Mouse (Mus musculus) heart, embryonic 12.5 days (tissue): Measurements from ENCODE around the gene Washc2. TPM values are rescaled to one million over a fixed set of nuclear protein-coding genes. Genes with fewer than 3 reads are reported as not detected.
"Not testable (repeated sequence)": the region's sequence is repeated elsewhere in the genome, so short reads cannot be mapped to it uniquely, and the experiment has no call there.

Experiments
- ATAC-seq: fragments of 200-750 bp; cut with Nextera tagmentation; 2 replicates; pipeline ENCODE4 v1.8.0; 2017; ENCODE audit warnings: moderate TSS enrichment, moderate library complexity; ENCODE audit not compliant: insufficient number of reproducible peaks, low FRiP score
- H3K27ac ChIP-seq: fragments of 300-500 bp; sonication (generic); 2 replicates; pipeline ENCODE4 v1.5.1; 2016; ENCODE audit warnings: mild to moderate bottlenecking, moderate library complexity; ENCODE audit not compliant: poor library complexity, severe bottlenecking
- H3K27me3 ChIP-seq: fragments of 300-500 bp; sonication (generic); replicated peaks from 2 replicates; pipeline ENCODE4 v1.6.1; 2016; ENCODE audit warnings: mild to moderate bottlenecking, moderate library complexity
- H3K36me3 ChIP-seq: fragments of 300-500 bp; sonication (generic); 2 replicates; pipeline ENCODE4 v1.6.1; 2016; ENCODE audit warnings: mild to moderate bottlenecking, moderate library complexity
- H3K4me1 ChIP-seq: fragments of 300-500 bp; sonication (generic); replicated peaks from 2 replicates; pipeline ENCODE4 v1.6.1; 2016; ENCODE audit warnings: mild to moderate bottlenecking
- H3K4me2 ChIP-seq: fragments of 300-500 bp; sonication (generic); 2 replicates; pipeline ENCODE4 v1.6.1; 2016; ENCODE audit warnings: mild to moderate bottlenecking, moderate library complexity
- H3K4me3 ChIP-seq: fragments of 300-500 bp; sonication (generic); 2 replicates; pipeline ENCODE4 v1.5.1; 2016; ENCODE audit warnings: mild to moderate bottlenecking
- H3K9ac ChIP-seq: fragments of 300-500 bp; sonication (generic); 2 replicates; pipeline ENCODE4 v1.6.1; 2016; ENCODE audit warnings: mild to moderate bottlenecking, moderate library complexity
- H3K9me3 ChIP-seq: fragments of 300-500 bp; sonication (generic); replicated peaks from 2 replicates; pipeline ENCODE4 v1.6.1; 2016; ENCODE audit warnings: mild to moderate bottlenecking, moderate library complexity
- WGBS: fragments of 180-500 bp; shearing (Covaris S2); methylation state at CpG from one replicate; pipeline ENCODE4 v1.1.7; 2016; 5-methylcytosine and 5-hydroxymethylcytosine counted together
- polyA plus RNA-seq: library from polyadenylated mRNA; unstranded; fragments of >200 nt; fragmentation: Nextera tagmentation; extraction: Ambion mirVana; gene quantifications from 2 replicates; pipeline ENCODE4 v1.2.1, GENCODE M21; 2016

Washc2 gene
- 39.6 and 42.1 TPM in 2 replicates for polyA plus RNA-seq

DNA sequence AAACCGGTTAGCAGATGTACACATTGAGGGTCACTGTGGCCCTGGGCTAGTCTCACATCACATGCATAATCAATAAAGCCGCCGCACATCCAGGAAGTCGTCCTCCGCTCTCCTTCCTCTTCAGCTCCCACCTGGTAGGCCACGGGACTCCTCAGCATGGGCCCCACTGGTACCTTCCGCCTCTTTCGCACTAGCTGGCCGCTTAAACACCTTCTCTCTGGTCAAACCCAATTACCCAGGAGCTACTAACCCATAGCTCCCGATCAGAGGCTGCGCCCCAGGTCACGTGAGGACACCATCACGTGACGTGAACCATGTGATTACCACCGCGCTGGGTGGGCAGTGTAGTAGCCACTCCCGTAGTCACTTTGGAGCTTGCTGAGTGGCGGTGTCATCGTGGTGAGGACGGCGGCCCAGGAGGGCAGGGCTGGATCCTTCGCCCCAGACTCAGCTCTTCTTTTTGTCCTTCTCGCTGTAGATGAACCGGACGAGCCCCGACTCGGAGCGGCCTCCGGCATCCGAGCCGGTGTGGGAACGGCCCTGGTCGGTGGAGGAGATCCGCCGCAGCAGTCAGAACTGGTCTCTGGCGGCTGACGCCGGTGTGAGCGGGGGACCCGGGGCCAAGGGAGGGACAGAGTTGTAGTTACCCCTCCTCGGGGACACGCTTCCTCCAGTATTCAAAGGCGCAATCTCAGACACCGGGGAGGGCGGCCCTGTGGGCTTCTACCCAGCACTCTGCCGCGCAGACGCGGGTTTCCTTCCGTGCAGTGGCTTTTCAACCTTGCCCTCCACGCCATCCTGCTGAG lies at the start of gene Washc2:
Gene Washc2 (plus strand): TSS at position 310 of the 806 bp plus-strand sequence.
- Histone ChIP-seq H3K36me3 (peaks cover 25% of the 10 kb centered on the region), H3K4me3 (peak within 1 kb of the TSS; percentile 96), H3K4me2 (peak within 1 kb of the TSS; percentile 96), H3K27ac (peak within 1 kb of the TSS; percentile 85), H3K9me3 (no peaks in the 10 kb centered on the region), H3K27me3 (no peaks in the 10 kb centered on the region), H3K4me1 (peaks cover 14% of the 10 kb centered on the region; the same call in 1 of the 2 replicates), H3K9ac (peak within 1 kb of the TSS; percentile 93)
- ATAC-seq, result peak; percentile 100
- WGBS, result under 1% methylated on average over 51 of the region's 51 CpGs

DNA sequence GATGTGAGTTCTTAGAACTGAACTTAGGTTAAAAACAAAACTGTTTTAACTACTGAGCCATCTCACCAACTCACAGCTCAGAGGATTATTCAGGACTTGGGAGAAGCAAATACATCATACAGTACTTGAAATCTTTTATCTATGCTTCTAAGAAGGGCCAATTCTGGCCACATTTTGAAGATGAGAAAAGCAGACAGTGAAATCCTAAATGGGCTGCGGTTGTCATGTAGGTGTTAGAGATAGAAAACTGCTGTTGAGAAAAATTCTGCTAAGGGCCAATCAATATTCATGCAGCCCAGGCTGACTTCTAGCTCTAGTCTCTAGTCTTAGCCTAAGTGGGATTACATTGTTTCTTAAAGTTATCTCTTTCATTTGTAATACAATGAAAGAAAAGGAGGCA lies 41.5 kb upstream of the Washc2 start:
- Histone ChIP-seq H3K9me3 (no peaks in the 10 kb centered on the region), H3K4me3 (no peak overlapping the region), H3K36me3 (peaks cover 7% of the 10 kb centered on the region), H3K4me2 (no peak overlapping the region), H3K27me3 (no peaks in the 10 kb centered on the region), H3K27ac (no peak overlapping the region), H3K9ac (no peak overlapping the region), H3K4me1 (0 out of 2 replicates have a peak, but pooled peaks cover 3% of the 10 kb centered on the region)
- no peak for ATAC-seq
- WGBS, result 67% methylated on average over 1 of the region's 1 CpGs

DNA sequence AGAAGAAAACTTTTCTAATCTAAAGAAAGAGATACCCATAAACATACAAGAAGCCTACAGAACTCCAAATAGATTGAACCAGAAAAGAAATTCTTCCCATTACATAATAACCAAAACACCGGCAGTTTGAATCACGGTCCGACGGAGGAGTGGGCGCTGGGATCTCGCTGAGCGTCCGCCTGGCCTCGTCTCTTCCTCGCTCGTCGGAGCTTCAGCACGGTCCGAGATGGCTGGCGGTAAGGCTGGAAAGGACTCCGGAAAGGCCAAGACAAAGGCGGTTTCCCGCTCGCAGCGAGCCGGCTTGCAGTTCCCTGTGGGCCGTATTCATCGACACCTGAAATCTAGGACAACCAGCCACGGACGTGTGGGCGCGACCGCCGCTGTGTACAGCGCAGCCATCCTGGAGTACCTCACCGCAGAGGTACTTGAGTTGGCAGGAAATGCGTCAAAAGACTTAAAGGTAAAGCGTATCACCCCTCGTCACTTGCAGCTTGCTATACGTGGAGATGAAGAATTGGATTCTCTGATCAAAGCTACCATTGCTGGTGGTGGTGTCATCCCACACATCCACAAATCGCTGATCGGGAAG lies 34.2 kb upstream of the Washc2 start:
- not testable (repeated sequence) for H3K27ac ChIP-seq

DNA sequence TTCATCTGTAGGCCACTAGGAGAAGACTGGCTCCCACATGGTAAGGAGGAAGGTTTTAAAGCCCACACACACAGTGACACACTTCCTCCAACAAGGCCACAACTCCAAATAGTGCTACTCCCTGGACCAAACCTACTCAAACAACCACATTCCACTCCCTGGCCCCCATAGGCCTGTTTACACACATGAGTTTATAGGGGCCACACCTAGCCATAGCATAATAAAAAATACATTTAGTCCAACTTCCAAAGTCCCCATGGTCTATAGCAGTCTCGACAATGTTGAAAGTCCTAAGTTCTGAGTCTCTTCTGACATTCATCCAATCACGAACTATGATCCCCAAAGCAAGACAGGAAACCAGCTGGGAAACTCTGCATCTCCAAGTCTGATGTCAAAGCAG lies 29.5 kb upstream of the Washc2 start:
- H3K27ac ChIP-seq, result no peak overlapping the region
- no peak overlapping the region for H3K4me3 ChIP-seq
- no peaks in the 10 kb centered on the region for H3K27me3 ChIP-seq
- no peak overlapping the region for H3K9ac ChIP-seq
- ATAC-seq, result no peak
- H3K36me3 ChIP-seq, result peaks cover 34% of the 10 kb centered on the region
- WGBS, result 88% methylated on average over 2 of the region's 2 CpGs
- H3K9me3 ChIP-seq, result no peaks in the 10 kb centered on the region
- no peak overlapping the region for H3K4me2 ChIP-seq
- H3K4me1 ChIP-seq, result 0 out of 2 replicates have a peak, but pooled peaks cover 4% of the 10 kb centered on the region

More for the DNA sequence above, 34.2 kb upstream of the Washc2 start:
- H3K4me3 ChIP-seq, H3K9ac ChIP-seq, ATAC-seq, H3K4me2 ChIP-seq, H3K4me1 ChIP-seq, H3K9me3 ChIP-seq, H3K27me3 ChIP-seq: not testable (repeated sequence)
- 71% methylated on average over 37 of the region's 37 CpGs for WGBS
- peaks cover 21% of the 10 kb centered on the region; the same call in 1 of the 2 replicates for H3K36me3 ChIP-seq

DNA sequence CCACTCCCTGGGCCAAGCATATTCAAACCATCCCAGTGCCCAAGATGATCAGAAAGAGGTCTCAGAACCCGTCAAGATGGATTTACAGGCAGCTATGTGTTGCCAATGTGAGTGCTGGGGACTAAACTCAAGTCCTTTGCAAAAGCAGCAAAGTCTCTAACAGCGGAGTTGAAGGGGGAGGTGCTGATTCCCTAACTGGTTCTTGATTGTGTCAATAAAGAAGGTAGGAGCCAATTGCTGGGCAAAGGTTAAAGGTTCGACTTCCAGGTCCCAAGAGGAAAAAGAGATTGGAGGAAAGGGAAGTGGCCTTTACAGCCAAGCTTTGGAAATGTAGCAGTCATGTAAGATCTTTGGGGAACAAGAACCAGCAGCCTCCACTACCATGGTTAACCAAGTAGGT lies 27.1 kb upstream of the Washc2 start:
- Histone ChIP-seq H3K36me3 (peaks cover 31% of the 10 kb centered on the region), H3K9ac (no peak overlapping the region), H3K4me2 (no peak overlapping the region), H3K27me3 (no peaks in the 10 kb centered on the region), H3K9me3 (no peaks in the 10 kb centered on the region), H3K27ac (no peak overlapping the region), H3K4me1 (0 out of 2 replicates have a peak, but pooled peaks cover 4% of the 10 kb centered on the region), H3K4me3 (no peak overlapping the region)
- WGBS, result 66% methylated on average over 3 of the region's 3 CpGs
- ATAC-seq, result no peak

DNA sequence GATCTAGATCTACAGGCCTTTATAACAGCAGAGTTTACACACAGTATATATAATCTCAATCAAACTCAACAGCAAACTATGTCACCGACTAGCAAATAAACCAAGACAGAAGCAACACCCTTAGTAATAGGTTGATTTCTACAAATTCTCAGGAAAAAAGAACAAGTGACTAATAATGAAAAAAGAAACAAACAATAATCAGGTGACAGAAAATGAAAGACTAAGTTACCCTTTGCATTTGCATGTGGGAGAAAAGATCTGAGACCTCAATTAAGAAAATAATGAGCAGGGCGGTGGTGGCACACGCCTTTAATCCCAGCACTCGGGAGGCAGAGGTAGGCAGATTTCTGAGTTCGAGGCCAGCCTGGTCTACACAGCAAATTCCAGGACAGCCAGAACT lies 24.3 kb upstream of the Washc2 start:
- Histone ChIP-seq H3K27me3 (no peaks in the 10 kb centered on the region), H3K4me2 (no peak overlapping the region), H3K27ac (no peak overlapping the region), H3K4me1 (0 out of 2 replicates have a peak, but pooled peaks cover 4% of the 10 kb centered on the region), H3K9me3 (no peaks in the 10 kb centered on the region), H3K36me3 (peaks cover 17% of the 10 kb centered on the region), H3K9ac (no peak overlapping the region), H3K4me3 (no peak overlapping the region)
- WGBS, result 86% methylated on average over 5 of the region's 5 CpGs
- ATAC-seq, result no peak

DNA sequence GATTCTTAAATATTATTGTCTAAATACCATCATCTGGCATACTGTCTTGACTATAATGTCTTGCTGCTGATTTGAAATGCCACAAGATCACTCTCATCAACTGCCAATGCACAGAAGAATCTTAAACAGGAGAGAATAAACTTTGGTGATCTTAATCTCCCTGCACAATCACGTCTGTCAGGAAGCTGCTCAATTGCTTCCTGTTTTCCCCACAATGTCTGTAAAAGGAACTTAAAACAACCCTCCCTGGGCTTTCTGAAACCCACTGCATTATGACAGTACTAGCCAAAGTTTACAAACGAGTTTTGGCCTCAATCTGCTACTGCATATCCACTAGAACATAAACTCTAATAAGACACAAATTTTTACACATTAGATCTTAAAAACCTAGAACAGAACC lies 21.4 kb upstream of the Washc2 start:
- WGBS, result 36% methylated on average over 2 of the region's 2 CpGs
- no peak for ATAC-seq
- no peaks in the 10 kb centered on the region for H3K27me3 ChIP-seq

DNA sequence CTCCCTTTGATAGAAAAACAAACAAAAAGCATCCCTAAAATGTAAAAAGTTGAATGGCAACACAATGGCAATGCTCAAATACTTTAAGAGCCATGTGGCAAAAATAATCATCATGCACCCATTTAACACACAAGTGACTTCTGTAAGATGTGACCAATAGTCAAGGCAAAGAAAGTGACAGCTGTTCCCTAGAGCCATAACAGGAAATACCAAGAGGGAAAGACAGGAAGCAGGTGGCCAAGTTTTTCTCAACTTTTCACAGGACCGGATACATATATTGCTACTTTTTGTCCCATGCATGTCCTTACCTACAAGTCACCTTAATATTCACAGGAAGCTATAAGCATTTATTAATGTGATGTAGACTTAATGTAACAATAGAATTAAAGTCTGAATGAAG lies 18.4 kb upstream of the Washc2 start:
- Histone ChIP-seq H3K4me2 (no peak overlapping the region), H3K4me3 (no peak overlapping the region), H3K27me3 (no peaks in the 10 kb centered on the region), H3K36me3 (0 out of 2 replicates have a peak, but pooled peaks cover 3% of the 10 kb centered on the region), H3K27ac (0 out of 2 replicates have a peak overlapping the region, but pooled peaks have one; percentile 39), H3K4me1 (peaks cover 12% of the 10 kb centered on the region), H3K9me3 (no peaks in the 10 kb centered on the region), H3K9ac (no peak overlapping the region)
- no peak for ATAC-seq
- WGBS, result 36% methylated on average over 1 of the region's 1 CpGs

More for the DNA sequence above, 21.4 kb upstream of the Washc2 start:
- Histone ChIP-seq H3K36me3 (0 out of 2 replicates have a peak, but pooled peaks cover 3% of the 10 kb centered on the region), H3K4me1 (peaks cover 12% of the 10 kb centered on the region; the same call in 1 of the 2 replicates), H3K9me3 (no peaks in the 10 kb centered on the region), H3K4me2 (no peak overlapping the region), H3K4me3 (no peak overlapping the region), H3K27ac (no peak overlapping the region), H3K9ac (no peak overlapping the region)

DNA sequence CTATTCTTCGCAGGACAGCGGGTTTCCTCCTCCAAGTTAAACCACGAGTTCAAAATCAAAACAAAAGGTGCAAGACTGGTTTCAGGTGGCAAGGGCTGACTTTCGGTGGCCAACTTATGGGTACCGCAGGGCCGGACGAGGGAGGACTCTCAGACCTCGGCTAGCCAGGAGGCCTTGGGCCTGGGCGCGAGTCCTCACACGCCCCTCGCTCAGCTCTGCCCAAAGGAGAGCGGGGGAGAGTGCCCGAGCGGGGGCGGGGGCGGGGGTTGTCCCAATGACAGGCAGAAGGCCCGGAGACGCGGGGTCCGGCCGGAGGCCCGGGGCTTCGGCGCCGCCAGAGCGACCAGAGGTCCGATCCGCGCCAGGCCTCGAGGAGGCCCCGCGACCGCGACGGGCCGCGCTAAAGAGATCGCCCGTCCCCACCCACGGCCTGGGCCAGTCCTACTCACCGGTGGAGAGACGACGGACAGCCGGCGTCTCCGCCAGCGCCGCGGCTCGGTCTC lies 15.0 kb upstream of the Washc2 start:
- H3K4me2 ChIP-seq, result peak overlapping the region; percentile 94
- H3K4me3 ChIP-seq, result peak overlapping the region; percentile 97
- no peaks in the 10 kb centered on the region for H3K27me3 ChIP-seq
- H3K36me3 ChIP-seq, result no peaks in the 10 kb centered on the region
- no peaks in the 10 kb centered on the region for H3K9me3 ChIP-seq
- under 1% methylated on average over 39 of the region's 51 CpGs for WGBS
- ATAC-seq, result peak; percentile 85
- H3K9ac ChIP-seq, result peak overlapping the region; percentile 97
- H3K4me1 ChIP-seq, result peaks cover 12% of the 10 kb centered on the region
- H3K27ac ChIP-seq, result peak overlapping the region; percentile 87

DNA sequence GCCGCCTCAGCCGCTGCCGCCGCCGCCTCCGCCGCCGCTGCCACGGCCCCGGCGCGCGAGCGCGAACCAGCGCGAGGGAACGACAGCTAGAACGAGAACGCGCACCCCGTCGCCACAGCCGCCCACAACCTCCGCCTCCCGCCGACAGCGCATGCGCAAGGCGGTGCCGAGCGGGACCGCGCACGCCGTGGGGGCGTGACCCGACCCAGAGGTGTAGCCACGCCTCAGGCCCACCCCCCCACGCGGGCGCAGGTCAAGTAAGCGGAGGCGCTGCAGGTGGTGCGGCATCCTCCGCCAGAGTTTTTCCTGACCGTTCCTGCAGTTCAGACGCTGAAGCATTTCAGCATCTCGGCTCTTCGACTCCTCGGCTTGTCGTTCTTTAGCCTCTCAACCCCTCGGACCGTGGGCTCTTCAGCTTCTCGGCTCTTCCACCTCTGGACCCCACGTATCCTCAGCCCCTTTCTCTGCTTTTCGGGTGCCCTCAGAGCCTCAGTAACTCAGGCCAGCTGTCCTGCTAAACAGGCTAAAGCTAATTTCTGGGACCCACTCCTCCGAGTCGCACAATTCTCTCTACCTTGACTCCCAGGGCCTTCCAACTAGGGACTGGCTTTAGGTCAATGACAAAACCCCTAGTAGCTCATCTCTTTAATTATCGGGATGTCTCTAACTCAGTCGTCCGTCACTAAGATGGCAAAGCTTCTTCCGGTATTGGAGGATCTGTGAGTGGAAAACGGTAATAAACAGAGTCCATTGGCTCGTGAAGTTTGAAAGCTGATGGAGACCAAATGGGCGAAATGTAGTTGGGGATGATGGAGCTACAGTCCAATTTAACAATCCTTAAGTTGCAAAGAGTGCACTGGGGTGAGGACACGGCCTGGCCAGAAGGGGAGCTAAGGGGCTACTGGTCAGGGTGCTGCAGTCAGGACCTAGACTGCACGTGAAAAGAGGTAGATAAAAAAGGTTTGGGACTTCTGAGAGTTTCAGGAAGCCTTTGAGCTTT lies 14.1 kb upstream of the Washc2 start, which contains the start of gene Tmcc1:
Gene Tmcc1 (minus strand): TSS at position 93 of the 1,000 bp plus-strand sequence.
- H3K36me3 ChIP-seq, result no peaks in the 10 kb centered on the region
- peak; percentile 97 for ATAC-seq
- H3K27ac ChIP-seq, result peak within 1 kb of the TSS; percentile 87
- peak within 1 kb of the TSS; percentile 97 for H3K9ac ChIP-seq
- under 1% methylated on average over 60 of the region's 68 CpGs for WGBS
- H3K4me3 ChIP-seq, result peak within 1 kb of the TSS; percentile 97
- H3K27me3 ChIP-seq, result no peaks in the 10 kb centered on the region
- peaks cover 12% of the 10 kb centered on the region for H3K4me1 ChIP-seq
- H3K4me2 ChIP-seq, result peak within 1 kb of the TSS; percentile 94
- H3K9me3 ChIP-seq, result no peaks in the 10 kb centered on the region
